Mouse (Mus musculus) T-cell, adult 2 months (primary cell): Measurements from ENCODE around the gene Fgf7.

ENCODE experiments used
- DNase-seq: peaks from one replicate; pipeline ENCODE4 v3.0.0; 2022; ENCODE audit warnings: low spot score

Fgf7 gene

DNA sequence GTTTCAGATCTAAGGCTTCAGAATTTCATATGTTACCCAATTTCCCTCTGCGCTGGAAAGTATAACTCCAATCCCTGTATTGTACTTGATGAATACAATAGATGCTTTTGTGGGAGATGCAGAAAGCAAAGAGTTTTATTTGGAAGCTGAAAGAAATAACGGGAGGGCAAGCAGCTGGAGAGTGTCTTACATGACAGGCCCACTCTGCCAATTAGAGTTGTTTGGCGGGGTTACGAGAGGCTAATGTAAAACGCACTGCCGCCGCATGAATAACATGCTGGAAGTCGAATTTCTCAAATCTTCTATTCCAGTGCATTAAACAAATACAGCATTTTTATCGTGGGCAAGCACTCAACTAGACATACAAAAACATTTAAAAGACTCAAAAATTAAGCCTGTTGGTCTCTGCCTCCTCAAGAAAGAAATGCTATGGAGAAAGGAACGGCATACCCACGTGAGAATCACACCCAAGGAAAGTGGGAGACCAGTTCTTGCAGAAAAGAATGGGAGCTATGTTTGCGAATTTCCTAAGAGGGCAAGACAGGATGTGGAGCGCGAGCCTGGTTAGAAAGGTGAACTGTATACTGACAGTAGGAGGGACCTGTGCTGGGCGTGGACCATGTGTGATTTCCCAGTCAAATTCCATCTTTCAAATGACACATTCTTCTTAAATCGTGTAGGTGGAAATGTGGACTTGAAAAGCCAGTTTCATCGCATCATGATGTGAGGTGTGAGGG lies 26.7 kb downstream of the Fgf7 start:
- DNase-seq: no peak

DNA sequence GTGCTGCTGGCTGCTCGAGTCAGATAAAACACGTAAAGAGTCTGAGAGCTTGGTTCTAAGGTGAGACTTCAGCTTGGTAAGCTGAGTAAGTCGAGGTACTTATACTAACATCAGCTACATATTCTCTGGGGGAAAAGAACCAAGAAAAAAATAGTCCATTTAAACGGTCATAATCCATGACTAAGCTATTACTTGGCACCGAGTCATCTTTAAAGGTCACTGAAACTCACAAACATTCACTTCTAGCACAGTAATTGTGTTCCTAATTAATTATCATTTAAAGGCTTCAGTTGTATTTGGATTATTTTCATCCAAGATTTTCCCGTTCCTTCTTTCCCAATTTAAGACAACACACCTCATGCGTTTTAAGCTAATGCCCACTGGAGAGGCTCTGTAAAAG lies 28.4 kb downstream of the Fgf7 start:
- DNase-seq: no peak

DNA sequence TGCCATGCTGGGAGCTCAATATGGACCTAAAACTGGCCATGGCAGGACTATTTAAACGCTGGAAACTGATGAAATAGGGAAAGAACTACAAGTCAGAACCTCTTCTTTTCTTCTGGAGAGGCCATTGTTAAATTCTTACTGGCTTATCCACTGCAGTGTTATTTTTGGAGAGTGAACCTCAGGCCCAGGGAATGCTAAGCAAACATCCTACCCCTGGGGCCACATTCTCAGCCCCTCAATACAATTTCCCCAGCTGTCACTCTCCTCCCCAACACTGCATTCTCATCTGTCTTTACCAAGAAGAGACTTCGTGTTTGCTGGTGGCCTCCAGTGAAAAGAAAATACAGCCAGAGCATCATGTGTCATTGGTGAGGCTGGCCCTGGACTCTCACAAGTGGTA lies 30.4 kb downstream of the Fgf7 start:
- no peak for DNase-seq

DNA sequence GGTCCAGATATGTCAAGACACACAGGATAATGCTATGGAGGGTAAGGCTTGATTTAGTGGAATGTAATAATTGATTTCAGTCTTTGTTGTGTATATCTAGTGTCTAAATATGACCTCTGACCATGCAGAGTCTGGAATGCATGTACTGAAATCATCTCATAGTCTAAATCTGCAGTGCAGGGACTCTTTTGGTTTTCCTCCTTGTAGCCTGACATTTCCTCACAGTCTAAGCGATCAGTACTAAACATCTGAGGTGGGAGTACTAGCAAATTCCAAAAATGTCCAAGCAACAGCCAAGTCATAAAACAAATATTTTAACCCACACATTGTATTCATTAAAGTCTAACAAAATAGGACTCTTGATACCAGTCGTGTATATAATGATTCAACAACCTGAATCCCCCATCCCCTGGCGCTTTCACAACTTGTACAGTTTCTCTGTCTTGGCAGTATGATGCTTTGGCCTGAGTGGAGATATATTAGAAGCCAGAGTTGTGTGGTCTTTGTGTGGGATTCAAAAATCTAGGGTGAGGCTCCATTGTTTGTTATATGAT lies 30.9 kb downstream of the Fgf7 start:
- DNase-seq: no peak

DNA sequence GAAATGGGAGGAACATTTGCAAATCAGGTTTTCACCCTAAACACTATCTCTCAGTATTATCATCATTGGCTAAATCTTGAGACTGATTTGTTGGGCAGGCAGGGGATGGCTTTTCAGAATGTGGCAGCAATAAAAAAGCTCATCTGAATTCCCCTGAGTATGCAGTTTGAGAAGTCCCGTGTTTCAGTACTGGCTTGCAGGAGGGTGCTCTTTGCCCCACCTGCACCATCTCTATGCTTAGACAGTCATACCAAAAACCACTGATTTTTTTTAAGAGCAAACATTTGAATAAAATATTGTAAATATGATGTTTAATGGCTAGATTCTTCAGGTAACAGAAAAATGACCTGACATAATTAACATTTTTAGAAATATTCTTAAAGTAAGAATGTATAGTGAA lies 35.3 kb downstream of the Fgf7 start:
- no peak for DNase-seq

DNA sequence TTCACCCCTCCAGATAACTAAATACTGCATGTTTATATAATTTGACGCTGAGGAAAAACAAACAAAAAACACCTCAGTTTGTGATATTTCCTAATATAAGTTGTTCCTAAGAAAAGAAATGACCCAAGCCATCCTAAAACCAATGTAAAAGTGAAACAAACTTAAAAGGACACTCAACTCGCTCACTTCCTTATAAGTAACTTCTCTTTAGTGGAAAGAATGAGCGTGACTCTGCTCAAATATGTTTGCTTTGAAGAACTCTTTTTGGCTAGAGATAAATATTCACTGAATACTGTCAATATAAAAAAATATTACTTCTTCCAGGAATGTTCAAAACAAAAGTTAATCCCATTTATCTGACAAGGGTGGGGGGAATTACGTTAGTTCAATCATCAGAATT lies 39.3 kb downstream of the Fgf7 start:
- DNase-seq: no peak

DNA sequence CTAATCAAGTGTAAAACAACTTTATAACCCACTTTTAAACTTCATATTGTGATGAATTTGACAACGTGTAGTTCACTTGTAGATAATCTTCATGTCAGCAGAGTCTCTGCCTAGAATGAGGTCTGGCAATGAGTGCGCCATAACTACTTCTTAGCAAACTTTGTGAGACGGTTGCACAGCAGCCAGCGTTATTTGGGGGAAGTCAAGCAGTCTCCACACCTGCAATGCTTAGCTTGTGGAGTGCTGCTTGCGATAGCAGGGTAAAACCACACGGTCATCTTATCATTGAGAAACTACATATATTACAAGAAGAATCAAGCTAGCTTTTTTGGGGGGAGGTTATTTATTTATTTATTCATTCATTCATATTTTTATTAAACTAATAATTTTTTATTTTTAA lies 42.0 kb downstream of the Fgf7 start:
- no peak for DNase-seq

DNA sequence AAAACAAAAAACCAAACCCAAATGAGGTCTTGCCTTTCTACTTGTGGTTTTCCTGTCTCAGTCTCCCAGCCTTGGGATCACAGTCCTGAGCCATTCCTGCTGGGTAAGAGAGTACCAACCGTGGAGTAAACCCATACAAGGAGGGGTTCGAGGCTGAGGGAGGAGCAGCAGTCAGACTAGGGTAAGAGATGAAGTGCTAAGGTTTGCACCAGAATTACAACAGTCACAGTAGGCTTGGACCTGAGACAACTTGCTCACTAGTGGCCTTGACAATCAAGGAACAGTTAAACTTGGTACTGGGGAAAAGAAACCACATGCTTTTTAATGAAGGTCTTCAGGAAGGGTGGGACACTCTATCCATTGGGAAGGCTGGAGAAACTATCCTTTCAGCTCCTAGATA lies 44.6 kb downstream of the Fgf7 start:
- no peak for DNase-seq

DNA sequence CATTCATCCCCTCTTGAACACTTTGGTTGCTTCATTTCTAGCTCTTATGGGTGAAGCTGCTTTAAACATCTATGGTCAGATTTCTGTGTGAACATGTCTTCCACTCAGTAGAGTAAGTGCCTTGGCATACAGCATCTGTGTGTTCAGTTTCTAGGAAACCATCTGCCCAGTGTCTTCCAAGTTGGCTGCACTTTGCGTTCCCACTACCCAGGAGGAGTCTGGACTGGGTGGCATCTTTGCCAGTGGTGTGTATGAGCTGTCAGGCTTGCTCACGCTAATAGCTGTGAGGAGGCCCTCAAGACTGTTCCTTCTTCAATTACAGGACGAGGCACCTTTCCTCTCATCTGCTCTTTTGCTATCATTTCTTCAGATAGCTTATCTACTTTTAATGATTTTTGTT lies 49.9 kb downstream of the Fgf7 start:
- DNase-seq: no peak

DNA sequence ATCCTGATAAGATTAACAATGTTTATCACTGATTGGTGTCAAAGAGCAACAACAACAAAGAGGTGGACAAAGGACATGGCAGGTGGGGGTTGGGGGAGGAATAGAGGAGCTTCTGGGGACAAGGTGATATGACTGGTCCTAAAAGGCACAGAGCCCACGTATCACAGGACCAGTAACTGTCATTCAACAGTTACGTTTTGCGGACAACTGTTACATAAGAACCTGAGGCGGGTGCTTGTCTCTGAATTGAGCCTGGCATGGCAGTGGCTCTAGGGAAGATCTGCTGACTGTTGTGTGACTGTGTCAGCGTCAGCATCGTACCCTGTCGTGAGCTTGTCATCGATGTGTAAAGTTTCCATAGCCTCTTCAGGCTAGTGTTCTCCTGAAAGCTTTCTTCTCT lies 51.7 kb downstream of the Fgf7 start:
- DNase-seq: no peak

DNA sequence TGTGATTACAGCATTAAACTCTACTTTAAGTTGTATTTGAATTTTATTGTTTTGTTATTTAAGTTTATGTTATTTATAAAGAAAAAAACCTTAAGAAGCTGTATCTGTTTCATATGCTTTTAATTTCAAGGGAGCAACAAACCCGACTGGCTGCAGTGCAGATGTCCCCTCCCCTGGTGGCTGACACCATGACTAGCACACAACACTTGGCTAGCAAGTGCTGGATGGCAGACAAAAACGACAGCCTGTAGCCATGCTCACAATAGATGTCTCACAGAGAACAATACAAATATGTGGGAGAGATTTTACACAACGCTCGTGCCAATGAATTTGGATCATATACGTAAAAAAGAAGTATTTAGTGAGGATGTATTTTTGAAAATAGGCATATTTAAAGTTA lies 56.0 kb downstream of the Fgf7 start:
- DNase-seq: no peak

DNA sequence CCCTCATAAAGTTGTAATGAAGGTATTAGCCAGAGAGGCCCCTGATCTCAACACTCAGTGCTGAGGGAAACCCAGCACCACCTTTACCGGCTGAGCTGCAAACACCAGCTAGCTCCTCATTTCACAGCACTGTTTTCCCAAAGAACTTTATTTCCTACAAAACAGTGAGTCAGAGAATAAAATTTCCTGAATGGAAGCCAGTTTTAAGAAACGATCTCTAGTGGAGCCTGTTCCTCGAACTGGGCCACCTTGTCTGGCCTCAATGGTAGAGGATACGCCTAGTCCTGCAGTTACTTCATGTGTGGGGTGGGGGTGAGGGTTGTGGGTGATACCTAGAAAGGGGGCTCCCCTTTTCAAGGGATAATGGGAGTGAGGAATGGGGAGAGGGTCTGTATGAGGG lies 60.2 kb downstream of the Fgf7 start:
- no peak for DNase-seq
